Mouse (Mus musculus) forebrain, embryonic 16.5 days (tissue): ENCODE measurements at regions not wholly inside any gene's neighbourhood (a gene's known extent, or its start where the extent isn't known, plus 50 kb on each side); places are given as distances from the start of the nearest gene placed in this dataset.

Experiments
- ATAC-seq: fragments of 200-750 bp; cut with Nextera tagmentation; 2 replicates; pipeline ENCODE4 v1.8.0; 2017; ENCODE audit warnings: mild to moderate bottlenecking, moderate library complexity
- H3K27ac ChIP-seq: fragments of 300-500 bp; sonication (generic); 2 replicates; pipeline ENCODE4 v1.5.1; 2014; ENCODE audit warnings: low read length, control low read depth
- H3K27me3 ChIP-seq: fragments of 300-500 bp; sonication (generic); replicated peaks from 2 replicates; pipeline ENCODE4 v1.6.1; 2014; ENCODE audit warnings: low read length; ENCODE audit not compliant: control insufficient read depth, insufficient read depth
- H3K36me3 ChIP-seq: fragments of 300-500 bp; sonication (generic); 2 replicates; pipeline ENCODE4 v1.6.1; 2014; ENCODE audit not compliant: control insufficient read depth, insufficient read depth
- H3K4me1 ChIP-seq: fragments of 300-500 bp; sonication (generic); replicated peaks from 2 replicates; pipeline ENCODE4 v1.6.1; 2014; ENCODE audit warnings: low read length; ENCODE audit not compliant: control insufficient read depth, insufficient read depth
- H3K4me2 ChIP-seq: fragments of 300-500 bp; sonication (generic); 2 replicates; pipeline ENCODE4 v1.6.1; 2014; ENCODE audit warnings: mild to moderate bottlenecking, low read length, control low read depth
- H3K4me3 ChIP-seq: fragments of 300-500 bp; sonication (generic); replicated peaks from 2 replicates; pipeline ENCODE4 v1.5.1; 2014; ENCODE audit warnings: mild to moderate bottlenecking, low read length, control low read depth
- H3K9ac ChIP-seq: fragments of 300-500 bp; sonication (generic); replicated peaks from 2 replicates; pipeline ENCODE4 v1.6.1; 2014; ENCODE audit warnings: low read depth, low read length, control low read depth
- H3K9me3 ChIP-seq: fragments of 300-500 bp; sonication (generic); 2 replicates; pipeline ENCODE4 v1.6.1; 2016; ENCODE audit warnings: low read length; ENCODE audit not compliant: control insufficient read depth
- WGBS: fragments of 180-500 bp; shearing (Covaris S2); extraction: QIAGEN DNeasy Blood & Tissue Kit; methylation state at CpG from one replicate; pipeline ENCODE4 v1.1.7; 2014; 5-methylcytosine and 5-hydroxymethylcytosine counted together

GRCm38 (mm10) chr9:102421826-102422225, 67.3 kb upstream of the Ephb1 start:
- no peak overlapping the region for H3K4me3 ChIP-seq
- no peaks in the 10 kb centered on the region for H3K27me3 ChIP-seq
- H3K4me2 ChIP-seq: no peak overlapping the region
- H3K4me1 ChIP-seq: peaks cover 18% of the 10 kb centered on the region
- WGBS: 96% methylated on average over 3 of the region's 3 CpGs
- no peak for ATAC-seq
- no peak overlapping the region for H3K27ac ChIP-seq
- H3K36me3 ChIP-seq: no peaks in the 10 kb centered on the region
- H3K9ac ChIP-seq: no peak overlapping the region
- H3K9me3 ChIP-seq: no peaks in the 10 kb centered on the region

DNA sequence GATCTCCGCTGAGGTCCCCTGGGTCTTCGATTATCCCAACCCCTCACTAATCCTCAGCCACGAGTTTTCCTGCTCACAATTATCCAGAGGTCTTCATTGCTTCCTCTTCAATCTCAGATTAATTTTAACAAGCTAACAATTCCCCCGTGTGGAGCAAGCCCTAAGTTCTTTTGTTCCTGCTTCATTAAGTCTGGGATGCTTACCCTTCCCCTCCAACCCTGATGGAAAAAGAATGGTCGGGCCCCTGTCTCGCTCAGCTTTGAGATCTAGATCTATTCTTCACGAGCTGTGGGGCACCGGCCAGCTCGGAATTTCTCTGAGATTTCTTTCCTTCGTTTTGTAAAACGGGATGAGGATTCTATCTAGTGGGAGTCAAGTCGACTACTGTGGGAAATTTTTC, 65.7 kb upstream of the Ephb1 start:
- Histone ChIP-seq H3K4me1 (peaks cover 18% of the 10 kb centered on the region), H3K4me2 (no peak overlapping the region), H3K27me3 (no peaks in the 10 kb centered on the region), H3K9ac (no peak overlapping the region), H3K9me3 (no peaks in the 10 kb centered on the region), H3K36me3 (no peaks in the 10 kb centered on the region), H3K27ac (no peak overlapping the region), H3K4me3 (no peak overlapping the region)
- no peak for ATAC-seq
- WGBS: 4% methylated on average over 12 of the region's 12 CpGs

DNA sequence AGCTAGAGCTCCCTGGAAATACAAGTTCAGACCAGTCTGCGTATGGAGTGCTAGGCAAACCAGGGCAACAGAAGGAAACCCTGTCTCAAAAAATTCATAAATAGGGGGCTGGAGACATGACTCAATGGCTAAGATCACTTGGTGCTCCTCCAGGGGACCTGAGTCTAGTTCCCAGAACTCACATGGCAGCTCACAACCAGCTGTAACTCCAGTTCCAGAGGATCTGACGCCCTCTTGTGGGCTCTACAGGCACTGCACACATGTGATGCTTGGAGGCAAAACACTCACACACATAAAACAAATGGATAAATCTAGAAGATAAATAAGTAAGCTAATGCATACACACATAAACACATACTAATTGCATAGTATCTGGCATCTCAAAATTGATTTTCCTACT, 59.1 kb upstream of the Ephb1 start:
- no peak overlapping the region for H3K4me3 ChIP-seq
- ATAC-seq: no peak
- H3K27ac ChIP-seq: no peak overlapping the region
- WGBS: 70% methylated on average over 2 of the region's 2 CpGs
- no peaks in the 10 kb centered on the region for H3K9me3 ChIP-seq
- H3K4me1 ChIP-seq: no peaks in the 10 kb centered on the region
- no peak overlapping the region for H3K4me2 ChIP-seq
- no peak overlapping the region for H3K9ac ChIP-seq
- no peaks in the 10 kb centered on the region for H3K27me3 ChIP-seq
- H3K36me3 ChIP-seq: no peaks in the 10 kb centered on the region

DNA sequence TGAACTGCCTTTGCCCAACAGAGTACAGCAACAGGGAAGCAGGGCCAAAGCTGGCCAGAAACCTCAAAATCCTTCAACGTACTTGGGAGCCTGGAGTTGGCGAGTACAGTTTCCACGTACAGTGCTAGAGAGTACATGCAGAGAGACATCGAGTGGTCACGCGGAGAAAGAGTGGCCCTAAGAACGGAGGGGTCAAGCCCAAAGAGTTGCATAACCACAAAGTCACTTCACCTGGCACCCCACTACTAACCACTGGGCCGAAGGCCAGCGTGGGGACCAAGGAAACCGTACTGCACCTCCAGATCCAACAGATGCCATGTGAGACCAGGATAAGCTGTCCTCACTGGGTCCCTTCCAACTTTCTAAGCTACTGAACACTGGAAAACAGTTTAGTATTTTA, 56.2 kb upstream of the Ephb1 start:
- ATAC-seq: no peak
- no peak overlapping the region for H3K9ac ChIP-seq
- H3K4me3 ChIP-seq: no peak overlapping the region
- no peak overlapping the region for H3K27ac ChIP-seq
- no peak overlapping the region for H3K4me2 ChIP-seq
- no peaks in the 10 kb centered on the region for H3K36me3 ChIP-seq
- H3K27me3 ChIP-seq: no peaks in the 10 kb centered on the region; the same call in 1 of the 2 replicates
- H3K4me1 ChIP-seq: no peaks in the 10 kb centered on the region
- WGBS: 90% methylated on average over 10 of the region's 10 CpGs
- H3K9me3 ChIP-seq: no peaks in the 10 kb centered on the region

GRCm38 (mm10) chr9:102406017-102406416, 51.5 kb upstream of the Ephb1 start:
- Histone ChIP-seq H3K9me3 (no peaks in the 10 kb centered on the region), H3K4me2 (no peak overlapping the region), H3K4me1 (no peaks in the 10 kb centered on the region), H3K9ac (no peak overlapping the region), H3K4me3 (no peak overlapping the region), H3K27ac (no peak overlapping the region), H3K36me3 (no peaks in the 10 kb centered on the region), H3K27me3 (no peaks in the 10 kb centered on the region; the same call in 1 of the 2 replicates)
- WGBS: 45% methylated on average over 7 of the region's 8 CpGs
- no peak for ATAC-seq
